In the genomic region with DNA sequence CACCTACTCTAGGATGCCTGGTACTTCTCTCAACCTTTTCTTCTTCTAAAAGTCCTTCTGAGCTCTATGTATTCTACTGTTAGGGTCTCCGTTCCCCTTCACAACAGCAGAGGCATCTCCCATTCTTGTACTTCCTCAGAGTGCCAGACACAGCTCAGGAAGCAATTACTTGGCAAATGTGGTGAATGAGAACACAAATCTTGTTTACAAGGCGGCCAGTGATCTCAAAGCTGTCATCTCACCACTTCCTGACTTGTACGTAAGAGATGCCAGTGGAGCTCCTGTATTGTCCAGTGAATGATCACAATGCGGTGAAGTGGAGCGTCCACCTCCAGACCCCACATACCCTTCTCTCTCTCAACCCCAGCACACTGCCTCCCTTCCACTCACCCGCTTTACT, we compare ENCODE assay signal across 31 mouse cellular contexts. TPM values are rescaled to one million over a fixed set of nuclear protein-coding genes. Genes with fewer than 3 reads are reported as not detected.
DNase-seq lines count a peak whose midpoint lies in the region; ATAC-seq lines count a peak whose summit lies in the region.
"Had no signal": no experiment of that assay in that cellular context is flagged by ENCODE, and none has a peak within 500 bp of the region (broad histone marks: within the 10 kb centered on the region; RNA-seq: fewer than 3 reads in every experiment).

No protein-coding gene starts in this region.

- H3K27me3 ChIP-seq in megakaryocyte, embryonic 14.5 days (replicated peaks), result no peaks in the 10 kb centered on the region
- H3K27me3 ChIP-seq: CH12.LX; embryonic facial prominence, embryonic 13.5 days; embryonic facial prominence, embryonic 15.5 days; forebrain, embryonic 12.5 days; Patski had no signal

- H3K9me3 ChIP-seq in megakaryocyte, embryonic 14.5 days, result no peaks in the 10 kb centered on the region
- H3K9me3 ChIP-seq: embryonic facial prominence, embryonic 13.5 days; embryonic facial prominence, embryonic 15.5 days; forebrain, embryonic 10.5 days; forebrain, embryonic 12.5 days; G1E had no signal

- ATAC-seq in megakaryocyte, adult 5-6 weeks (ENCODE audit: poor library complexity, severe bottlenecking), result no peak
- peak; percentile 57 for ATAC-seq in common myeloid progenitor, adult 5-6 weeks (replicated peaks; ENCODE audit: low read depth, poor library complexity, severe bottlenecking)
- peak; percentile 12 to 54; a peak in 3 of 4 replicates for ATAC-seq in hematopoietic stem cell, adult 5-6 weeks (replicated peaks in 1 of 2; ENCODE audit: insufficient read depth in 1 of 2, low FRiP score in 2 of 2, low TSS enrichment in 1 of 2, low read depth in 1 of 2, poor library complexity in 2 of 2, severe bottlenecking in 2 of 2)
- ATAC-seq: activated CD4-positive, CD25-positive, alpha-beta regulatory T cell, adult 4 months; CD4-positive, CD25-positive, alpha-beta regulatory T cell, adult 4 months; forebrain, embryonic 14.5 days; forebrain, embryonic 16.5 days; Patski had no signal

- no peak for DNase-seq in urinary bladder, postnatal 14 days (ENCODE audit: low spot score)
- DNase-seq in spleen, postnatal 36 days (ENCODE audit: low spot score in 2 of 2), result no peak
- no peak for DNase-seq in spleen, postnatal 4 days (ENCODE audit: low spot score in 2 of 2)
- DNase-seq: adrenal gland, adult 8-10 months; adrenal gland, postnatal 14 days; adrenal gland, postnatal 36 days; B cell, adult 2 months; cerebellum, adult 11-12 months; cerebellum, adult 2 months; cerebellum, adult 9-10 months; cerebellum, postnatal 10 days; cerebellum, postnatal 25 days; embryo, embryonic 11 days had no signal

- H3K36me3 ChIP-seq in megakaryocyte, embryonic 14.5 days (replicated peaks; ENCODE audit: low read length), result peaks cover 68% of the 10 kb centered on the region

- peaks cover 44% of the 10 kb centered on the region for H3K4me1 ChIP-seq in megakaryocyte, embryonic 14.5 days

- peak overlapping the region; percentile 67 for H3K4me3 ChIP-seq in megakaryocyte, embryonic 14.5 days (replicated peaks)
- H3K4me3 ChIP-seq: embryonic facial prominence, embryonic 13.5 days; embryonic facial prominence, embryonic 15.5 days; erythroblast, embryonic 14.5 days; forebrain, embryonic 10.5 days; forebrain, embryonic 12.5 days had no signal

RNA-seq across cellular contexts. Expression of a gene that starts 4.7 kb away (rescaled TPM):
- 90.3 and 158 TPM in 2 replicates for polyA plus RNA-seq in megakaryocyte, embryonic 14.5 days (2012; ENCODE audit: insufficient read depth, low replicate concordance)
- total RNA-seq in megakaryocyte, adult 5-6 weeks (2015), result 23.4 and 25.9 TPM in 2 replicates
- 34.8 and 34.9 TPM in 2 replicates for total RNA-seq in megakaryocyte, adult 5-6 weeks (2017)
- 27.8 and 36.5 TPM in 2 replicates for total RNA-seq in common myeloid progenitor, adult 5-6 weeks (2017)
- 44.5 and 48.5 TPM in 2 replicates for total RNA-seq in hematopoietic stem cell, adult 5-6 weeks (2017)

RNA-seq across cellular contexts. Expression of a gene that starts 11.1 kb away (rescaled TPM):
- polyA plus RNA-seq in megakaryocyte, embryonic 14.5 days (2012; ENCODE audit: insufficient read depth, low replicate concordance), result not detected in 2 replicates
- total RNA-seq in megakaryocyte, adult 5-6 weeks (2015), result not detected in 2 replicates
- not detected in 2 replicates for total RNA-seq in megakaryocyte, adult 5-6 weeks (2017)
- not detected in 2 replicates for total RNA-seq in common myeloid progenitor, adult 5-6 weeks (2017)
- not detected in 2 replicates for total RNA-seq in hematopoietic stem cell, adult 5-6 weeks (2017)
- total RNA-seq: adrenal gland, adult 18-20 months; adrenal gland, adult 8-10 months; adrenal gland, postnatal 14 days; adrenal gland, postnatal 36 days; CH12.LX; G1E had no signal
- polyA plus RNA-seq: activated CD4-positive, CD25-positive, alpha-beta regulatory T cell, adult 4 months; CD4-positive, CD25-positive, alpha-beta regulatory T cell, adult 4 months; cerebellum, adult 2 months; embryonic facial prominence, embryonic 11.5 days; embryonic facial prominence, embryonic 13.5 days; embryonic facial prominence, embryonic 15.5 days; erythroblast, embryonic 14.5 days; forebrain, embryonic 10.5 days; forebrain, embryonic 12.5 days; forebrain, embryonic 14.5 days; forebrain, embryonic 16.5 days; G1E; Patski had no signal

RNA-seq across cellular contexts. Expression of a gene that starts 26.4 kb away (rescaled TPM):
- polyA plus RNA-seq in megakaryocyte, embryonic 14.5 days (2012; ENCODE audit: insufficient read depth, low replicate concordance), result 1.1 TPM in 1 of 2 replicates, not detected in the other
- total RNA-seq in megakaryocyte, adult 5-6 weeks (2015), result 0.83 TPM in 1 of 2 replicates, not detected in the other
- not detected in 2 replicates for total RNA-seq in megakaryocyte, adult 5-6 weeks (2017)
- 0.39 and 3.4 TPM in 2 replicates for total RNA-seq in common myeloid progenitor, adult 5-6 weeks (2017)
- total RNA-seq in hematopoietic stem cell, adult 5-6 weeks (2017), result 71.9 and 78.0 TPM in 2 replicates
- polyA plus RNA-seq: activated CD4-positive, CD25-positive, alpha-beta regulatory T cell, adult 4 months; CD4-positive, CD25-positive, alpha-beta regulatory T cell, adult 4 months had no signal

RNA-seq across cellular contexts. Expression of a gene that starts 32.3 kb away (rescaled TPM):
- 80.8 and 188 TPM in 2 replicates for polyA plus RNA-seq in megakaryocyte, embryonic 14.5 days (2012; ENCODE audit: insufficient read depth, low replicate concordance)
- 63.0 and 80.0 TPM in 2 replicates for total RNA-seq in megakaryocyte, adult 5-6 weeks (2015)
- total RNA-seq in megakaryocyte, adult 5-6 weeks (2017), result 104 and 106 TPM in 2 replicates
- 73.5 and 77.3 TPM in 2 replicates for total RNA-seq in common myeloid progenitor, adult 5-6 weeks (2017)
- 82.7 and 112 TPM in 2 replicates for total RNA-seq in hematopoietic stem cell, adult 5-6 weeks (2017)

RNA-seq across cellular contexts. Expression of a gene that starts 50.6 kb away (rescaled TPM):
- polyA plus RNA-seq in megakaryocyte, embryonic 14.5 days (2012; ENCODE audit: insufficient read depth, low replicate concordance), result not detected in 2 replicates
- total RNA-seq in megakaryocyte, adult 5-6 weeks (2015), result not detected in 2 replicates
- total RNA-seq in megakaryocyte, adult 5-6 weeks (2017), result 0.07 and 0.65 TPM in 2 replicates
- total RNA-seq in common myeloid progenitor, adult 5-6 weeks (2017), result 0.32 TPM in 1 of 2 replicates, not detected in the other
- total RNA-seq in hematopoietic stem cell, adult 5-6 weeks (2017), result 0.10 TPM in 1 of 2 replicates, not detected in the other
- polyA plus RNA-seq: CD4-positive, CD25-positive, alpha-beta regulatory T cell, adult 4 months; G1E had no signal

Comparison
In these comparisons a context has a peak if more than half of its experiments do, and no peak if none do; other contexts are left out.
1. RNA of a gene that starts 26.4 kb away (total RNA-seq): 71.9 to 78.0 TPM in hematopoietic stem cell, adult 5-6 weeks; 0.39 to 3.4 TPM in common myeloid progenitor, adult 5-6 weeks and 0.83 TPM in megakaryocyte, adult 5-6 weeks; every median in the first group is over 10 times any median in the second.